Mouse (Mus musculus) myocyte (in vitro differentiated cells): ENCODE results near the gene Zfp592. TPM values are rescaled to one million over a fixed set of nuclear protein-coding genes. Genes with fewer than 3 reads are reported as not detected.

Experiments used
- H3K27me3 ChIP-seq: one replicate; pipeline ENCODE4 v1.6.1; 2011; ENCODE audit not compliant: control insufficient read depth, insufficient read depth, insufficient read length
- H3K36me3 ChIP-seq: one replicate; pipeline ENCODE4 v1.6.1; 2011; ENCODE audit not compliant: control insufficient read depth, insufficient read depth
- H3K4me2 ChIP-seq: one replicate; pipeline ENCODE4 v1.6.1; 2011; ENCODE audit warnings: low read depth, control low read depth
- H3K4me3 ChIP-seq: one replicate; pipeline ENCODE4 v1.5.1; 2011; ENCODE audit warnings: mild to moderate bottlenecking, control low read depth, moderate library complexity
- H3K79me2 ChIP-seq: one replicate; pipeline ENCODE4 v1.6.1; 2011; ENCODE audit not compliant: control insufficient read depth, insufficient read depth
- H3ac ChIP-seq: one replicate; pipeline ENCODE4 v1.6.1; 2011; ENCODE audit not compliant: control insufficient read depth, insufficient read length
- CEBPB ChIP-seq: IDR thresholded peaks from 2 replicates; pipeline ENCODE4 v1.6.1; 2011; ENCODE audit warnings: mild to moderate bottlenecking, moderate library complexity; ENCODE audit not compliant: poor library complexity, insufficient read depth, severe bottlenecking
- E2F4 ChIP-seq: IDR thresholded peaks from one replicate; pipeline ENCODE4 v1.6.1; 2011; ENCODE audit warnings: mild to moderate bottlenecking, control low read depth, moderate library complexity; ENCODE audit not compliant: insufficient read depth
- MAX ChIP-seq: IDR thresholded peaks from one replicate; pipeline ENCODE4 v1.6.1; 2011; ENCODE audit warnings: low read depth, mild to moderate bottlenecking, control low read depth
- MYOD1 ChIP-seq, 3 experiments: IDR thresholded peaks; one replicate each; pipeline ENCODE4 v1.6.1; 2011; ENCODE audit warnings: control low read depth in 2 of 3, low read depth in 2 of 3, mild to moderate bottlenecking in 2 of 3, moderate library complexity in 1 of 3; ENCODE audit not compliant: insufficient read length in 2 of 3, control insufficient read depth in 1 of 3
- MYOG ChIP-seq, 3 experiments: IDR thresholded peaks; one replicate each; pipeline ENCODE4 v1.6.1; 2011; ENCODE audit warnings: control low read depth in 2 of 3, low read depth in 2 of 3, mild to moderate bottlenecking in 2 of 3; ENCODE audit not compliant: insufficient read length in 2 of 3, control insufficient read depth in 1 of 3, insufficient read depth in 1 of 3
- POLR2A ChIP-seq: IDR thresholded peaks from one replicate; pipeline ENCODE4 v1.6.1; 2011; ENCODE audit warnings: low read depth, mild to moderate bottlenecking, control low read depth, moderate library complexity; ENCODE audit not compliant: insufficient read length
- POLR2AphosphoS2 ChIP-seq: IDR thresholded peaks from one replicate; pipeline ENCODE4 v1.6.1; 2011; ENCODE audit warnings: low read depth, control low read depth; ENCODE audit not compliant: insufficient read length
- REST ChIP-seq: IDR thresholded peaks from one replicate; pipeline ENCODE4 v1.6.1; 2011; ENCODE audit warnings: mild to moderate bottlenecking, control low read depth, moderate library complexity; ENCODE audit not compliant: insufficient read depth, insufficient read length
- SRF ChIP-seq: IDR thresholded peaks from one replicate; pipeline ENCODE4 v1.6.1; 2011; ENCODE audit warnings: low read depth; ENCODE audit not compliant: control insufficient read depth, insufficient read length
- TCF12 ChIP-seq: IDR thresholded peaks from one replicate; pipeline ENCODE4 v1.6.1; 2011; ENCODE audit warnings: mild to moderate bottlenecking, control low read depth; ENCODE audit not compliant: poor library complexity, insufficient read depth, severe bottlenecking
- TCF3 ChIP-seq: IDR thresholded peaks from one replicate; pipeline ENCODE4 v1.6.1; 2011; ENCODE audit warnings: low read depth, control low read depth; ENCODE audit not compliant: insufficient read length
- USF1 ChIP-seq: IDR thresholded peaks from one replicate; pipeline ENCODE4 v1.6.1; 2011; ENCODE audit warnings: low read depth, mild to moderate bottlenecking, control low read depth, moderate library complexity
- polyA plus RNA-seq: library from polyadenylated mRNA; unstranded; fragments of >200 nt; fragmentation: generic; extraction: Trizol; gene quantifications from one replicate; pipeline ENCODE4 v1.2.1, GENCODE M21; 2012; ENCODE audit warnings: missing spikeins

The Zfp592 gene
- polyA plus RNA-seq, 1 experiment: 11.9 TPM

DNA sequence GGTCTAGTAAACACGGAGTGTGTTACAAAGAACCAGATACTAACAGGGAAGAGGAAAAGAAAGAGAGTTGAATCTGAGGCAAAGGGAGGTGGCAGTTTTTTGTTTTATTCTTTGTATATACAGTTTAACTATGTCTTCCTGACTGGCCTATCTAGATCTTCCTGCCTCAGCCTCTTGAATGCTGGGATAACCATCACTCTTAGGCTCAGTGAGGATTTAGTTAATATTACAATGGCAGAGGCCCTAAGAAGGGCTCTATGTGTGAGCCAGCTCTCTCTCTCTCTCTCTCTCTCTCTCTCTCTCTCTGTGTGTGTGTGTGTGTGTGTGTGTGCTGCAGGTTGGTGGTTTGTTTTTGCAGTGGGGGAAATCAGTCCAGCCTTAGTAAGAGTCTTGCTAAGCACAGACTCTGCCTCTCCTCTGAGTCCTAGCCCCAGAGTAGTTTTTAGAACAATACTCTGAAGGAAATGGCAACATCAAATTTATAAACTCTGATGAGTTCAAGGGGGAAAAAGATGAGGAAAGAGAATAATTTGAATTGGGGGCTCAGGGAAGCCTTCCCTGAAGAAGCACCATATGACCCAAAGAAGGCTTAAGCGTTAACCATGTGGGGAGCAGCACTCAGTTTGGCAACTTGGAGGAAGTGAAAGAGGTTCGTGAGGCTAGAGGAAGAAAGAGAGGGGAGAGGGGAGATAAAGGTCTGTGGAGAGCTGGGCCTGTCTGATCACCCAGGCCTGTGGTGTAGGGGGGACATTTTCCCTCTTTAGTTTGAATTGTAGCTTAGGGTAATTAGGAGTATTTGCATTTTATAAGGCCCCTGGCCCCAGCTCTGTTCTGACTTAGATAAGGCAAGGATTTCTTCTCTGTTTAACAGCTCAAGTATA, 2.0 kb downstream of the Zfp592 start:
- H3K4me2 ChIP-seq: no peak overlapping the region
- H3K27me3 ChIP-seq: no peaks in the 10 kb centered on the region
- TF ChIP-seq MAX (no peak), USF1 (no peak), SRF (no peak), E2F4 (no peak), POLR2A (no peak), TCF3 (no peak), POLR2AphosphoS2 (no peak), REST (no peak), MYOG (IDR thresholded peaks at IDR 0.05; ENCODE audit: control insufficient read depth in 1 of 3, insufficient read depth in 1 of 3, insufficient read length in 2 of 3, low read depth in 2 of 3) (no peak), TCF12 (no peak), CEBPB (no peak), MYOD1 (IDR thresholded peaks at IDR 0.05; ENCODE audit: control insufficient read depth in 1 of 3, insufficient read length in 2 of 3, low read depth in 2 of 3) (no peak)
- H3K79me2 ChIP-seq: peaks cover 79% of the 10 kb centered on the region
- H3ac ChIP-seq: no peak overlapping the region
- H3K36me3 ChIP-seq: no peaks in the 10 kb centered on the region
- no peak overlapping the region for H3K4me3 ChIP-seq

- TF ChIP-seq CEBPB: no peak
- TF ChIP-seq TCF3: no peak
- no peak for TF ChIP-seq REST
- no peak for TF ChIP-seq POLR2AphosphoS2
- no peak for TF ChIP-seq USF1
- TF ChIP-seq MYOD1 (IDR thresholded peaks at IDR 0.05; ENCODE audit: control insufficient read depth in 1 of 3, insufficient read length in 2 of 3, low read depth in 2 of 3): no peak
- no peak for TF ChIP-seq POLR2A
- Histone ChIP-seq H3K4me3 (no peak overlapping the region), H3K36me3 (no peaks in the 10 kb centered on the region), H3K4me2 (no peak overlapping the region), H3ac (no peak overlapping the region), H3K79me2 (peaks cover 90% of the 10 kb centered on the region), H3K27me3 (no peaks in the 10 kb centered on the region)
Observed at GRCm38 (mm10) chr7:80997776-80998175, 4.3 kb downstream of the Zfp592 start.

DNA sequence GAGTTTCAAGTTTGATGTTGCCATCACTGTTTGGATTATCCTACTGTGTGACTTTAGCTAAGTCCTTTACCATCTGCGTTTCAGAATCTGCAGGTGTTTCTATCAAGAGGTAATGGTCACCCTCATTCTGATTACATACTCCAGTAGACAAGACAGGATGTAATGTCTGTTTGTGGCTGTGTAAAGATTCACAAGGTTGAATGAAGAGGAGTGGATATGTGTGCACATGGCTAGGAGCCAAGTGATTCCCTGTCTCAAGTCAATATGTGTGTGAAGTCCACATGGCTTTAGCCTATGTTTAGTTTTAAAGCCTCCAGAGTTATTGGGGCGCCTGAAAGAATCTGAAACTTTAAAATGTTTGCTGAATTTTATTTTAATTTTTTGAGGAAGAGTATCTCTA, 6.1 kb downstream of the Zfp592 start:
- Histone ChIP-seq H3K4me2 (no peak overlapping the region), H3ac (no peak overlapping the region), H3K27me3 (no peaks in the 10 kb centered on the region), H3K36me3 (no peaks in the 10 kb centered on the region), H3K79me2 (peaks cover 98% of the 10 kb centered on the region), H3K4me3 (no peak overlapping the region)
- TF ChIP-seq POLR2A (no peak), MYOG (IDR thresholded peaks at IDR 0.05; ENCODE audit: control insufficient read depth in 1 of 3, insufficient read depth in 1 of 3, insufficient read length in 2 of 3, low read depth in 2 of 3) (no peak), USF1 (no peak), MYOD1 (IDR thresholded peaks at IDR 0.05; ENCODE audit: control insufficient read depth in 1 of 3, insufficient read length in 2 of 3, low read depth in 2 of 3) (no peak), TCF12 (no peak), SRF (no peak), MAX (no peak), POLR2AphosphoS2 (no peak), CEBPB (no peak), TCF3 (no peak), REST (no peak), E2F4 (no peak)

DNA sequence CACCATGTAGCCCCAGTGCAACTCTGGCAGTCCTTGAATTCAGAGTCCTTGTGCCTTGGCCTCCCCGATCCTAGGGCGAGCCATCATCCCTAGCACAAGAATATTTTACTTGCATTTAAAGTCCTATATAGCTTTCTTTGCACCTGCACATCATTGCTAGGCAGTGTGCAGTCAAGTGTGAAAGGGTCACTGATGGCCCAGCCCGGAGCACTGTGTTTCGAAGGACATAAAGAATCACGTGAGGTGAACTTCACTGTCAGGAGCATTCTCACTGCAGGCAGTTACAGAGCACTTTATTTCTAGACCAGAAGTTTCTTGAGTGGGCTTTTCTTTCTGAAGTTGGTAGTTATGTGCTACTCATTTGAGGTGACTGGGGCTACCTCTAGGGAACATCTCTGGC, 8.4 kb downstream of the Zfp592 start:
- Histone ChIP-seq H3K4me3 (no peak overlapping the region), H3K79me2 (peaks cover 94% of the 10 kb centered on the region), H3ac (no peak overlapping the region), H3K4me2 (no peak overlapping the region), H3K27me3 (no peaks in the 10 kb centered on the region), H3K36me3 (no peaks in the 10 kb centered on the region)
- TF ChIP-seq MYOD1 (IDR thresholded peaks at IDR 0.05; ENCODE audit: control insufficient read depth in 1 of 3, insufficient read length in 2 of 3, low read depth in 2 of 3) (no peak), POLR2A (no peak), USF1 (no peak), SRF (no peak), TCF12 (no peak), E2F4 (no peak), REST (no peak), POLR2AphosphoS2 (no peak), MAX (no peak), CEBPB (no peak), TCF3 (no peak), MYOG (IDR thresholded peaks at IDR 0.05; ENCODE audit: control insufficient read depth in 1 of 3, insufficient read depth in 1 of 3, insufficient read length in 2 of 3, low read depth in 2 of 3) (no peak)

GRCm38 (mm10) chr7:81004556-81005079, 11.1 kb downstream of the Zfp592 start:
- H3K4me2 ChIP-seq: no peak overlapping the region
- no peak overlapping the region for H3ac ChIP-seq
- no peaks in the 10 kb centered on the region for H3K27me3 ChIP-seq
- TF ChIP-seq TCF12 (no peak), POLR2A (no peak), MYOG (IDR thresholded peaks at IDR 0.05; ENCODE audit: control insufficient read depth in 1 of 3, insufficient read depth in 1 of 3, insufficient read length in 2 of 3, low read depth in 2 of 3) (no peak), REST (no peak), CEBPB (no peak), POLR2AphosphoS2 (no peak), MYOD1 (IDR thresholded peaks at IDR 0.05; ENCODE audit: control insufficient read depth in 1 of 3, insufficient read length in 2 of 3, low read depth in 2 of 3) (no peak), USF1 (no peak), E2F4 (no peak), MAX (no peak), SRF (no peak)
- H3K4me3 ChIP-seq: no peak overlapping the region
- H3K79me2 ChIP-seq: peaks cover 85% of the 10 kb centered on the region
- H3K36me3 ChIP-seq: no peaks in the 10 kb centered on the region
